Mouse (Mus musculus): ENCODE data around the gene Gm3194.
"Not testable (repeated sequence)": the region's sequence is repeated elsewhere in the genome, so short reads cannot be mapped to it uniquely, and the experiment has no call there.

GRCm38 (mm10) chr14:5460469-5460868, 5.2 kb upstream of the Gm3194 start:
- TF ChIP-seq POLR2A (IDR thresholded peaks at IDR 0.05; ENCODE audit: borderline replicate concordance, insufficient read depth, low read length); CTCF (IDR thresholded peaks at IDR 0.05; ENCODE audit: borderline replicate concordance, insufficient read depth, low read depth, low read length): not testable (repeated sequence)
